Mouse (Mus musculus): ENCODE results near the gene Ermn.

The Ermn gene

GRCm38 (mm10) chr2:58052821-58053581 lies at the start of gene Ermn:
Ermn (minus strand) TSS chr2:58052864.
- no peak for DNase-seq (ENCODE audit: low read depth, low spot score)

- DNase-seq (ENCODE audit: low read depth, low spot score) = no peak
Measured at GRCm38 (mm10) chr2:58094818-58095217, 42.2 kb upstream of the Ermn start.

GRCm38 (mm10) chr2:58086420-58086819 lies 33.8 kb upstream of the Ermn start:
- no peak for DNase-seq (ENCODE audit: low read depth, low spot score)

- DNase-seq (ENCODE audit: low read depth, low spot score) = no peak
Measured at GRCm38 (mm10) chr2:58079849-58080248, 27.2 kb upstream of the Ermn start.

GRCm38 (mm10) chr2:58055383-58055782 lies 2.7 kb upstream of the Ermn start:
- DNase-seq (ENCODE audit: low read depth, low spot score) = peak; percentile 1

GRCm38 (mm10) chr2:58041867-58042266 lies 10.8 kb downstream of the Ermn start:
- no peak for DNase-seq (ENCODE audit: low read depth, low spot score)

- no peak for DNase-seq (ENCODE audit: low read depth, low spot score)
Measured at GRCm38 (mm10) chr2:58036926-58037325, 15.7 kb downstream of the Ermn start.

- no peak for DNase-seq (ENCODE audit: low read depth, low spot score)
Measured at GRCm38 (mm10) chr2:58035635-58036034, 17.0 kb downstream of the Ermn start.

- no peak for DNase-seq (ENCODE audit: low read depth, low spot score)
Measured at GRCm38 (mm10) chr2:58031431-58031830, 21.2 kb downstream of the Ermn start.

GRCm38 (mm10) chr2:58029404-58029803 lies 23.3 kb downstream of the Ermn start:
- no peak for DNase-seq (ENCODE audit: low read depth, low spot score)

- no peak for DNase-seq (ENCODE audit: low read depth, low spot score)
Measured at GRCm38 (mm10) chr2:58026740-58027139, 25.9 kb downstream of the Ermn start.

- DNase-seq (ENCODE audit: low read depth, low spot score) = no peak
Measured at GRCm38 (mm10) chr2:58023556-58023955, 29.1 kb downstream of the Ermn start.

GRCm38 (mm10) chr2:58007081-58007480 lies 45.6 kb downstream of the Ermn start:
- no peak for DNase-seq (ENCODE audit: low read depth, low spot score)

GRCm38 (mm10) chr2:58001497-58001896 lies 51.2 kb downstream of the Ermn start:
- no peak for DNase-seq (ENCODE audit: low read depth, low spot score)

- DNase-seq (ENCODE audit: low read depth, low spot score) = no peak
Measured at GRCm38 (mm10) chr2:57997752-57998430, 54.8 kb downstream of the Ermn start, which contains the start of gene Galnt5. Galnt5 (plus strand) TSS chr2:57997884.
